Mouse (Mus musculus): ENCODE data around the gene Epb41l4b.

The Epb41l4b gene

DNA sequence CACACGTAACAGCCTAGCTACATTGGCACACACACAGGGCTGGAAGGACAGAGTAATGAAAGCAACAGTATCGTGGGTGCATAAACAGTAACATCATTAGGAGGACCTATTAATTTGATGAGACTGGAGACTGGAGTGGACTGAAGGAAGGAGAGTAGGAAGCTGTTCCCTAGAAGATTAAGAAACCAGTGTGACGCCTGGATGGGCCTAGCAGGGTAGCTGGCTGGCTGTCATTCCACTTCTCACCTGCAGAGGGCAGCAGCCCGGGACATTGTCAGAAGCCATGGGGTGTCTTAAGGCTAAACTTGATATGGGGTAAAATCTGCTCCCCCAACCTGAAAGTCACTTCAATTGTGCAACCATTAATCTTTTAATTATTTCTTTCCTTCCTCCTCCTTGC, 78.0 kb downstream of the Epb41l4b start:
- peak; percentile 84 for DNase-seq (ENCODE audit: low read depth, low spot score)

DNA sequence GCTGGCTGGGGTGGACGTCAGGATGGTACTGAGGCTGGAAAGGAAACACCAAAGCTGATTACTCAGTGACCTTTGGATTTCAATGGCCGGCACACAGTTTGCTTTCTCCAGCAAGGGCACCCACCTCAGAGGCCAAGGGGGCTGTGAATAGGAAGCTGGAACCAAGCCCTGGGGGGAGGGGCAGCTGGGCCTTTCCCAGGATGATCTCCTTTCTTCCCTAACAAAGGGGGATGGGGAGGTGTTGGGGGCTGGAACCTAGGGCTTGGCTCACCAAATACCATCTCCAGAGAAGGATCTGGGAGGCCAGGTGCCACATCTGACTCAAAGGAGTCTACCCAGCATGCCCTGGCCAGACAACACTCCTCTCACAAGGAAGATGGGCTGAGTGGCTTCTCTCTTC, 78.4 kb downstream of the Epb41l4b start:
- DNase-seq (ENCODE audit: low read depth, low spot score) = no peak

DNA sequence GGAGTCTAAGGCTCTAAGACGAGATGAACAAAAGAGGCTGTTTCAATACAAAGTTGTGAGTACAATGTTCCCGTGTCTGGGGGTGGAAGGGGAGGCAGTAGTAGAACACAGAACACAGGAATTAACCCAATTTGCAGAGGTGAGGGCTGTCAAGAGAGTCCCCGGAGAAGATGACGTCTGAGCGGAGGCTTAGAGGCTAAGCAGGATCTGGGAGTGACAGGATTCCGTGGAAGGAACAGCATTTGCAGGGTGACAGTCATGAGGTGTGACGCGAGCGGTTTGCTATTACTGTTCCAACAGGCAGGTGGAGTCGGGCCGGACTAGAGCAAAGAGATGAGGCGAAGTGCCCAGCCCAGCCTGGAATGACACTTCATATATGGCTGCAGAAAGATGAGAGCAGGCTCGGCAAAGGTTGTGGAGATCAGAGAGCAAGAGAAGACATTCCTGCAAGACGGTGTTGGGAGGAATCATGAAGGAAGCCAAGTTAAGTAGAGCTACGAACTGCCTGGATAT, 82.9 kb downstream of the Epb41l4b start:
- peak; percentile 73 for DNase-seq (ENCODE audit: low read depth, low spot score)

DNA sequence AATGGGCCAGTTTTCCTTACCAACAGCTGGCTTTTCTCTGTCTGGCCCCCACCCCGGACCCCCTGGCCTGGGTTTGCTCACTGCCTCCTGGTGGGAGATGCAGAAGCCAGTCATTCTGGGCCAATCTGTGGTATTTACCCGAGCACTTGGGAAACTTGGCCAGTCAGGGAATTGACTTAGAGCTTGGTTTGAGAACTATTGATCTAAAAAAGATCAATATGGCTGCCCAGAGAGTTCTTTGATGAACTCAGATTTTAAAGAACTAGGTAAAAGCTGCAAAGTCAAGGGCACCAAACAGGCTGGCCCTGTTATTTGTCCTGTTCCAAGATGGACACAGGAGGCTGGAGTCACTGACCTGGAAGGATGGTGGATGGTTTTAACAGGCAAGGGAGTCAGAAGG, 84.6 kb downstream of the Epb41l4b start:
- no peak for DNase-seq (ENCODE audit: low read depth, low spot score)

DNA sequence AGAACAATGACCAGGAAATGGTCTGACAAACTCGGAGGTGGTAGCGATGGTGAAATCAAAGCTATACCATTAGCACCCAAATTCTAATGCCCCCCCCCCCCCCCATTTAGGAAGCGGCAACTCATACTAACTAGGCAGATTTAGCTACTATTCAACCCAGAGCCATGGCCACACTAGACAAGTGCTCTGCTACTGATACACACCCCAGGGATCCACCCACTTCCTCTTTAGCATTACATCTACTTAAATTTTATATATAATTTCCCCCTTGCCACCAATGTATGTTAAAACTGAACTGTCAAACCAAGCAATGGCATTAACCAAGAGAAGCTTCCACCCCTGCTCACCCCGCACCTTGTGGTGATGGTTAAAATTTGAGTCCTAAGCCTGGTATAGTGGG, 85.6 kb downstream of the Epb41l4b start:
- no peak for DNase-seq (ENCODE audit: low read depth, low spot score)

DNA sequence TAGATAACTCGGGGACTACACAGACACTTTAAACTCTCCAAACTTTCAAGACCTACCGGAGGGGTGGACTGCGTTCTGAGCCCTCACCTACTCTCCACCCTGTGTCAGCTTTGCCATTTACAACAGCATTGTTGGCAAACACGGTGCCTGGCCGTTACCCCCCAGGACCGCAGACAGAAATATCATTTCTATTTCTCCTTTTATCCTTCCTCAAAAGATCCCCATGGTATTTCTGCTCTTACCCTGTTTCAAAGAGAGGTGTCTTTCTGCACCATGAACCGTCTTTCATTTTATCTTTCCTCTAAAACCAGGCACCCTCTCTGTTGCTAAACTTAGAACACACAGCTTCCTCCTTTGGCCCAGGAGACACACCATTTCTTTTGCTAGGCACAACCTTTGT, 87.6 kb downstream of the Epb41l4b start:
- DNase-seq (ENCODE audit: low read depth, low spot score) = no peak

DNA sequence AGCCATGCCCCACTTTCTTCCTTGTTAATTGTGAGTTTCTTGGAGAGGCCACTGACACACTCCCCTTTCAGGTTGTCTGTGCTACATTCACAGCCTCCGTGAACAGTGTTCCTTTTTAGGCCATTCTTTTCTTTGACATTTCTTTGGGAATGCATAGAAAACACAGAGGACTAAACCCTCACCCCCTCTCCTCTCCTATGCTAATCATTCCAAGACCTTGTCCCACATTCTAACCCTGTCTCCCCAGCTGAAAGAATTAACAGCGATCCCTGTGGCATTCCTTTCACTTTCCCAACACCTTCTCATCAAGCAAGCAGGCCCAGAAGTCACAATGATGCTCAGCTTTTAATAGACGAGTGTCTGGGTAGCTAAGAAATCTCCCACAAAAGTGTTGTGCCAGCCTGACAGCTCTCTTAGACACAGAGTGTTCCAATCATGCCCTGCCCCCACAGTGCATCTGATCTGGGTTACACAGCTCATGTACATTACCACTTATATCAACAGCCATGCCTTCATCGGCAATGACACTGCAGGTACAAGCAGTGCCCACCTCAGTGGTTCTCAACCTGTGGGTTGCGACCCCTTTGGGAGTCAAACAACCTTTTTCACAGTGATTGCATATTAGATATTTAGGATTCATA, 93.8 kb downstream of the Epb41l4b start:
- peak; percentile 63 for DNase-seq (ENCODE audit: low read depth, low spot score)

DNA sequence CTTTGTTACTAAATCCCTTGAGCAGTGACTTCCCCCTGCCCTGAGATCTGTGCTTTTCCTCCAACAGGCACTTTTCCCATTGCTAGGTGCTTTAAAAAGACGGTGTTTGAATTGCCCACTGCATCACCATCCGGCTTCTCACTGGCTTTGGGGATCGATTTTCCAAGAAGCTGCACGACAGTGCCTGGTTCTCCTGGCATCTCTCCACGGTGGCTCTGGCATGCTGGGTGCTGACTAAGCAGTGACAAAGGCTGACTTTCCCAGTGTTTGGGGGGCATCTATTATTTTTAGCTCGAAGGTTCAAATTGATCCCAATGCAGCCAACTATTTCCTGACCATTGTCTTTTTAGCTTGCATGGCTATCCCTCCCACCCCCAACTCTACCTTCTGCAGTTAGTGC, 94.7 kb downstream of the Epb41l4b start:
- DNase-seq (ENCODE audit: low read depth, low spot score) = peak; percentile 78

DNA sequence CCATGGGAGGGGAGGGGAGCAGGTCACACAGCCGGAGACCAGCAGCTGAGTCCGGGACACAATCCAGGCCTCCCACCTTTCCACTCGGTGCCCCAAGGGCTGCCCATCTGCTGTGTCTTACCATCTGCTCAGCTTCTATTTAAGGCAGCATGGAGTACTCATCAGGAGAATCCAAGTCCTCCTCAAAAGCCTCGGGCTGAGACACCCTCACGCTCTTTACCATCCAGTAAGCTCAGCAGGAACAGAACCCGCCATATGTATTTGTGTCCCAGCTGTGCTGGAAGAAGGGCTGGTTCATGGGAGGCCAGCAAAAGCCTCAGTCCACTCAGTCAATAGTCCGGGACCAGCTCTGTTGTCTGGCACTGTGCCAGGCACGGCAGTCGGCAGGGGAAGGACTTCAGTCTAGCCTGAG, 97.1 kb downstream of the Epb41l4b start:
- peak; percentile 99 for DNase-seq (ENCODE audit: low read depth, low spot score)

DNA sequence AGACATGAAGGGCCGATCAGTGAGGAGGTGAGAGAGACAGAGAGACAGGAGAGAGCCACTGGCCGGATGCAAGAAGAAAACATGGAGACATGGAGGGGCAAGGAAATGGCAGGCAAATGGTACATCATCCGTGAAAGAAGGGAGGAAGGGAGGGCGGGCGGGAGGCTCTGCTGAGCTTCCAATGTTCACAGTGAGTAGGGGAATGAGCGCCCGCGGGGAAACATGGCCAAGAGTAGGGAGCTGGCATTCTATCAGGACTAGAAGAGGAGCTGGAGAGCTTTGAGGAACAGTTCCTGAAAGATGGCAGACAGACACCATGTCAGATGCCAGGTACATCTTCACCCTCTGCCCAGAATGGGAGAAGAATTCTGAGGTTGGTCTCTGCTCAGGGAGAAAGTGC, 99.6 kb downstream of the Epb41l4b start:
- DNase-seq (ENCODE audit: low read depth, low spot score) = peak; percentile 83

DNA sequence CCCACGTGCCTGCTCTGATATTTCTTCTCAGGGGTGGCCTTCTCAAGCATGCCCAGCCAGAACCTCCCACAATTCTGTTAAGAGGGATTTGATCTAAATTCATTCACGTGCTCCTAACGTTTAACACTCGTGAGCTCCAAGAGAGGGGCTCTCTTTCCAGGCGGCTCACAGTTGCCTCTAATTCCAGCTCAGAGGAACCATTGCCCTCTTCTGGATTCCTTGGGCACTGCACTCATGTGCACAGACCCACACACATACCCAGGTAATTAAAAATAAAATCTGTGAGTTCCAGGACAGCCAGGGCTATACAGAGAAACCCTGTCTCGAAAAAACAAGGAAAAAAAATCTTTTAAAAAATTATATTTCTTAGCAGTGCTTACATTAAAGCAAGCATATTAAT, 101.6 kb downstream of the Epb41l4b start:
- no peak for DNase-seq (ENCODE audit: low read depth, low spot score)

DNA sequence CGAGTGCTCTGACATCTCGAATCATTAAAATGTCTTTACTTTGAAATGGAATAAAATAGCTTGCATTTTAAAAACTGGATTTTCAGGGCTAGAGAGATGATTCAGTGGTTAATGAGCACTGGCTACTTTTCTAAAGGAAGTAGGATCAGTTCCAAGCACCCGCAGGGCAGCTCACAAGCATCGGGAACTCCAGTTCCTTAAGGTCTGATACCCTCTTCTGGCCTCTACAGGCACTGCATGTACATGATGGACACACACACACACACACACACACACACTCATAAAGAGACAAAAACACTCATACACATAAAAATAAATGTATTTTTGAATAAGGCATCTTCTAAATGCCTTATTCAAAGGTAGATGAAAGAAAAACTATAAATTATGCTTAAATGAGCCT, 102.0 kb downstream of the Epb41l4b start:
- DNase-seq (ENCODE audit: low read depth, low spot score) = no peak

DNA sequence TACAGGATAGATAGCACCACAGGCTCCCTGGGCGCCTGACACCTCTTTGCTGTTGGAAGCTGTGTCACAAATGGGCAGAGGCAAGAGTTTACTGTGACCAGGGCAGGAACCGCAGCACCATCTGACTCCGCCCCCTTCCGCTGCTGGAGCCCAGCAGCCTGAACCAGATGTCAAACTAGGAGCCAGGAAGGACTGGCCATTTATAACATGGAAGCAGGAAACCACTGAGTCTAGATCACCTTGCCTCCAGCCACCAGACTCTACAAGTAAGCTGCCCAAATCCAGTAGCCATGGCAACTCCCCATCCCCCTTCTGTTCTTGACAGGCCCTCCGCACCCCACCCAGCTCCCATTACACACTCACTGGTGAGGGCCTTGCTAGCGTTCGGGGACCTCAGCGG, 102.8 kb downstream of the Epb41l4b start:
- no peak for DNase-seq (ENCODE audit: low read depth, low spot score)

DNA sequence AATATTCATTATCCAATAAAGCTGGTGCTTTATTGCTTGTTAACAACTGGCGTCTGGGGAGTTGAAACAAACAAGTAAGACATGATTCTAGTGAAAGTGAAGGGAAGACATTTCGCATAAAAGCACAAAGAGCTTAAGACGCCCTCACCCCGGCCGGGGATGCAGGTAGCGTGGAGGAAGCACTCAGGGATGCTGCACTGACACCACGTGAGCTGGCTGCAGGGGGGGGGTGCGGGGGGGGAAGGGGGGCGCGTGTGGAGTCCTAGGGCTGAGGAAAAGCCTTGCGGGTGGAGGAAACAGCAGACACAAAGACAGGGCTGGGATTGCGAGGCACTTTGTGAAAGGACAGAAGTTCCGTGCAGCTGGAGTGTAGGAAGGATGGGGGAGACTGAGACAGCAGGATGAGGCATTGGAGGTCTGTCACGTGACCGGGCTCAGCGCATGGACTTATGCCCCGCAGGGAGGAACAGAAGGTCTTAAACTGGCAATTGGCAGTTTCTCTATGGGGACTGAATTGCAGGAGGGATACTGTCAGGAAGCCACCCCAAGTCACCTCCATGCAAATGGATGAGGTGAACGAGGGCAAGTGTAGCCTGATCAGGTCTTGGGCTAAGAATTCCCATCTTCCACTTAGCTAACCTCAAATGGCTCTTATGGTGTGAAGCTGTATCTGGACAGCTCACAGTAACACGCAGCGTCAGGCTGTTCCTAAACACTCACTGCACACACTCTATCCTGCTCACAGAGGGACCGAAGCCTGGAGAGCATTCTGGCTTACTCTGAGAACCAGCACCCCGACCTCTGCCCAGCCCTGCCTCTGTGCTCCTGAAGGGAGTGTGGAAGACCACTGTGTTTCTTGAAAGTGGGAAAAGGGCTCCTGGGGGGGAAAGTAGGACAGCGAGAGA, 103.9 kb downstream of the Epb41l4b start:
- peak; percentile 95 for DNase-seq (ENCODE audit: low read depth, low spot score)

DNA sequence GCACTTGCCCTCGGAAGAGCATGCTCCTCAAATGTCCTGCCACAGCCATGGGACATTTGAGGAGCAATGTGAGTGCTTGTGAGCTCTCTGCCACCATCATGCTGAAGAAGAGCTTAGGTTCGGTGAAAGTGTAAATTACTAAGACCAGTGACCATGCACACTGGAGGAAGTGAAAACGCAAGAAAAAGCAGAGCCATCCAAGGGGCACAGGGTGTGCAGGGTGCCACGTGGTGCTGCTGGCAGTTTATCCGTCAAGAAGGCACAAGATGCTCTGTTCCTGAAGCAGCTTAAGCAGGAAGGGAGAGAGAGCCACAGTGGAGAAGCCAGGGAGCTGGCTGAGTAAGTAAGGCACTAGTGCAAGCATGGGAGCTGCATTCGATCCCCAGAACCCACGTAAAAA, 105.7 kb downstream of the Epb41l4b start:
- no peak for DNase-seq (ENCODE audit: low read depth, low spot score)

DNA sequence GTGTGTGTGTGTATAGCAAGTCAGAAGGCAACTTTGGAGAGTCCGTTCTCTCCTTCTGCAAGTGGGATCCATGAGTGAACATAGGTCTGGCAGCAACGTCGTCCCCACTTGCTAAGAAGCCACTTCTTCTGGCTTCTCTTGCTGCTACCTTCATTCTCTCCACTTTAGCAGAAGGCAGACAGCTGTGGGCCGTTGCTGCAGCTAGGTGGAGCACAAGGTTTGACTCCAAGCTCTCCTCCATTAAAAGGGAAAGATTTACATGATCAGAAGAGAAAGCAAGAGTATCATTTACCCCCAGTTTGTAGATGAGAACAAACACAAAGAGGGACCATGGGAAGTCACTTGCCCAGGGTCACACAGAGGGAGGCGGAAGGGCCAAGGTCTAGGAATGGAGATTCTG, 109.1 kb downstream of the Epb41l4b start:
- DNase-seq (ENCODE audit: low read depth, low spot score) = no peak

DNA sequence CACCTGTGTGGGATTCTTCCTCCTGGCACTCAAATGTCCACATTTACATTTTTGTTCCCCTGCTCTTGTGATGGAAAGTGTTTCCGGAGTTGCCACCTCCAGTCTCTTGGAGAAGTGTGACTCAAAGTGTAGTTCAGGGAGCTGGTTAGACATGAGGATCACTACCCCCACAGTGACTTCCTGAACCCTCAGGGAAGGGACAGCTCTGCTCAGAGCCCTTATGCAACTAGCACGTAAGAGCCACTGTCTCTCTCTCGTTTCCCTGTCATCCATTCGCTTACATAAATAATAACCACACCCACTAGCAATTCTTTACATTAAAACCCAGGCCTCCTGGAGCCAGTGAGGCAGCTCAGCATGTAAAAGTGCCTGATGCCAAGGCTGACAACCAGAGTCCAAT, 111.8 kb downstream of the Epb41l4b start:
- DNase-seq (ENCODE audit: low read depth, low spot score) = no peak

DNA sequence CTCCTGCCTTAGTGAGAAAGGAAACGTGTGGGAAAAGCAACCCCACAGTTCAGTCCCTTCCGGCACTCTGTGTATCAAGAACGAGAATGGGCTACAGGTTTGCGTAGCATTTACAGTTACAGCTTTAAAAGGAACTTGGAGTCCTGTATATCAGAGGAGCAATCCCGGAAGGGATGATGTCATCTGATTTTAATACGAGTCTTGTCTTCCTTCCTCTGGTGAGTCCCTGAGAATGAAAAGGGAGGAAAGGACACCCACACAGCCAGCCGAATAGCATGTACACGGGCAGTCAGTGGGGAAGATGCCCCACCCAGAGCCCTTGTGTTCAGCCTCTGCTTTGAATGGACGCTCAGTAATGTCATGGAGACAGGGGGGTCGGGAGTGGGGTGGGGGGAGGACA, 115.3 kb downstream of the Epb41l4b start:
- no peak for DNase-seq (ENCODE audit: low read depth, low spot score)

DNA sequence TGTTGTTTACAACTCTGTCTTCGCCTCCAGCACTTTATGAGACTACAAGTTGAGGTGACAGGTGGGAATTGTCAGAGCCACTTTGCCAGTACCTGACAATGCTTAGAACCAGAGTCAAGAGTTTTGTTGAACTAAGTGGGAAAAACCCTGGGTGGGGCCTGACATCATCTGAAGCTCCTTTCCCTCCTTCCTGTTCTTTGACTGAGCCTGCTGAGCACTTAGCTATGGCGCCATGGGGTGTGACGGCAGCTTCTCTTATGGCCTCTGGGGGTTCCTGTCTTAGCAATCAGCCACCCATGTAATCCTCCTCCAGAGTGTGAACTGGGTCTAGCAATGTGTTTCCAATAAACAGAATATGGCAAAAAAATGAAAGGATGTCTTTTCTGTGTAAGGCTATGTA, 119.7 kb downstream of the Epb41l4b start:
- no peak for DNase-seq (ENCODE audit: low read depth, low spot score)

DNA sequence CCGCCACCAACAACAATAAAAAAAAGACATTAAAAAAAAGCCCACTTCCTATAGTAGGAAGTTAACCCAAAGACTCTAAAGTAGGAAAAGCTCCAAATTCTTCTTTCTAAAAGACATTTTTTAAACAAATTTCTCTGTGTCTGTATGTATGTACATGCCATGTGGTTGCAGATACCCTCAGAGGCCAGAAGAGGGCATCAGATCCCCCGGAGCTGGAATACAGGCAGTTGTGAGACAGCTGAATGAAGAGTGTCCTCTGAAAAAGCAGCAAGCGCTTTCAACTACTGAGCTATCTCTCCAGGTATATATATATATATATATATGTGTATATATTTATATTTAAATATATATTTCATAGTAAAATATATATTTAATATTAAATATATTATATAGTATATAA, 121.9 kb downstream of the Epb41l4b start:
- DNase-seq (ENCODE audit: low read depth, low spot score) = peak; percentile 40

DNA sequence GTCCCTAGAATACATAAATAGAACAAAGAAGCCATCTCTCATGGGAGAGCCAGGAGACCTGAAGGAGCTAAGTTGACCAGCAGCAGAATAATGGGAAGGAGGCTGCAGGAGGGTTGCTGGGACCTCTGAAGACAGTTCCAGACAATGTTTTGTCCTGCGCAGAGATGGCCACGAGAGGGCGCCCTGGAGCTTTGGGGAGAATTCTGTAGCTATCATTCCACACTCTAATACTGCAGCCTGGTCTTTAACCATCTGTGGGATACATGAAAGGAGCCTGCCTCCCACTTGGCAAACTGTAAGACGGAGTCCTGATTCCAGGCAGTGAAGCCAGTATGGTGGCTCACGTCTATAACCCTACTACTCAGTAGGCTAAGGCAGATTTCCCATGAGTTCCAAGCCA, 126.0 kb downstream of the Epb41l4b start:
- peak; percentile 73 for DNase-seq (ENCODE audit: low read depth, low spot score)

DNA sequence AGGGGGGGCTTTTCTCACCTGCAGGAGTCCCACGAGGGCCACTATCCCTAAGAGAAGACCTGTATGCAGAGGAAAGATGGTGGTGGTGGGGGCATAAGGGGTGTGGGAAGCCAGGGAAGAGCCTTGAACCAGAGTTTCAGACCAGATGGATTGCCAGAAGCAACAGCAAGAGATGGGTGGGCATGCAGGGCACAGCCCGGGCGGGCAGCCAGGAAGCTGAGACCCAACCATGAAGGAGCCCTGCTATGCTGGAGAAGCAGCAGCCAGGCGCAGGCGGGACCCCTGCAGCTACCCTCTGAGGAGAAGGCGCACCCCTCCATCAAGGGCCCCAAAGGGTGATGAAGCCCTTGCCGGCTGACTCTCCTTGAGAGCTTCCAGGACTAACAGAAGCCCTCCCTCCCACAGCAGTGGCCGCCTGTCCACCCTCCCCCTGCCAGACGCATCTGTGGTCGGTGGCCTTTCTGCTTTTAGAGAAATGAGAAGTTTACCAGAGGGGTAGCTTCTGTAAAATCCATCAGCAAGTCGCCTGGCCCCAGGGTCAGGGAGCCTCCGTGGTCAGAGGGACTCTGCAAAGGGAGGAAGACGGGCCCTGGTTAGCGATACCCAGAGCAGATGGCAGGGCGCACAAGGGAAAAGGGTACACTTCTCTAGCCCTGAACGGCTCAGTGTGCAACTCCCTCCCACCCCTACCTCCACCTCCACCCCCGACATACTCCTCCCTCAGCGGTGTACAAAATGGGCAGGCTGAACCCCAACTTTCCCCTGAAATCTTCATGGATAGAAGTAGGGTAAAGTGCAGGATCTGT, 126.7 kb downstream of the Epb41l4b start:
- no peak for DNase-seq (ENCODE audit: low read depth, low spot score)

Data from brain, adult 2 months (tissue).